Mouse (Mus musculus): ENCODE results near the gene Ssbp4. TPM values are rescaled to one million over a fixed set of nuclear protein-coding genes. Genes with fewer than 3 reads are reported as not detected.
A peak's percentile ranks its signal among the peaks of the same experiment; 100 is the strongest.

Ssbp4 gene
- polyA plus RNA-seq, 1 experiment from 2014 or later = 108 TPM

DNA sequence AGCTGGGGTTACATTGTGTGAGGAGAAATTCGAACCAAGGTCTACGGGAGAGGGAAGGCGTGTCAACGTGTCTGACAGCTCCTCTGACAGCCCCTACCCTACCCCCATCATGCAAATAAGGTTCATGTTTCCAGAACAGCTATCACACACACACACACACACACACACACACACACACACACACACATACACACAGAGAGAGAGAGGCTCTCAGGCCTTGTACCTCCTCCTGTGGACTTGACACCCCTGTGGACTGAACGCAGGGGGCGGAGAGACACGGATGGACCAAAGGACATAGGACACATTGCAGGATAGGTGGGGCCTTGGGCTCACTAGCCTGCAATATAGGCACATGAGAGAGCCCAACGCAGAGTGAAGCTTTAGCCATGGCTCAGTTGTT, 28.2 kb upstream of the Ssbp4 start:
- Histone ChIP-seq H3K9ac (ENCODE audit: low read length) (no peak overlapping the region), H3K4me1 (replicated peaks; ENCODE audit: control insufficient read depth, insufficient read depth, low read length) (peaks cover 7% of the 10 kb centered on the region), H3K27ac (ENCODE audit: low read length) (no peak overlapping the region), H3K4me2 (ENCODE audit: low read depth, low read length) (no peak overlapping the region), H3K27me3 (ENCODE audit: control insufficient read depth, insufficient read depth, low read depth, low read length) (no peaks in the 10 kb centered on the region), H3K9me3 (ENCODE audit: control insufficient read depth, low read length) (no peaks in the 10 kb centered on the region), H3K36me3 (ENCODE audit: control insufficient read depth, insufficient read depth, low read length) (no peaks in the 10 kb centered on the region), H3K4me3 (ENCODE audit: low read length) (no peak overlapping the region)
- 53% methylated on average over 8 of the region's 8 CpGs for WGBS
- ATAC-seq (ENCODE audit: low read depth) = no peak

DNA sequence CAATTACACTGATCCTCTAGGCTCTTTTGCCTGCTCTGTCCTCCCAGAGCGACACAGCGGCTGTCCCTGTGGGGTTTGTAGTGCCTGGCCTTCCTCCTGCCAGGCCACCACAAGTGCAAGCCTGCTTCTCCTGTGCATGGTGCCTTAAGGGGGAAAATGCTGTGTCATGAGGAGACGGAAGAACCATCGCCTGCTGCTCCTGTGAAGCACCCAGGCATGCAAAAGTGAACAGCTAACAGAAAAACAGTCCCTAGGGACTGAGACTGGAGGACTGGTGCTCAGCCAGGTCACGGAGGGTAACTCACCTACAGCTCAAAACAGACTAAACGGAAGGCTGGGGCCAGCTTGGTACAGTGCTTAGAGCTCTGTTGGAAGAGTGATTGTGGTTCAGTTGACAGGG, 26.9 kb upstream of the Ssbp4 start:
- H3K36me3 ChIP-seq (ENCODE audit: control insufficient read depth, insufficient read depth, low read length) = no peaks in the 10 kb centered on the region
- no peak overlapping the region for H3K4me3 ChIP-seq (ENCODE audit: low read length)
- no peak overlapping the region for H3K4me2 ChIP-seq (ENCODE audit: low read depth, low read length)
- ATAC-seq (ENCODE audit: low read depth) = no peak
- H3K27me3 ChIP-seq (ENCODE audit: control insufficient read depth, insufficient read depth, low read depth, low read length) = no peaks in the 10 kb centered on the region
- peaks cover 17% of the 10 kb centered on the region for H3K4me1 ChIP-seq (replicated peaks; ENCODE audit: control insufficient read depth, insufficient read depth, low read length)
- H3K9ac ChIP-seq (ENCODE audit: low read length) = no peak overlapping the region
- 77% methylated on average over 6 of the region's 6 CpGs for WGBS
- H3K9me3 ChIP-seq (ENCODE audit: control insufficient read depth, low read length) = no peaks in the 10 kb centered on the region
- no peak overlapping the region for H3K27ac ChIP-seq (ENCODE audit: low read length)

DNA sequence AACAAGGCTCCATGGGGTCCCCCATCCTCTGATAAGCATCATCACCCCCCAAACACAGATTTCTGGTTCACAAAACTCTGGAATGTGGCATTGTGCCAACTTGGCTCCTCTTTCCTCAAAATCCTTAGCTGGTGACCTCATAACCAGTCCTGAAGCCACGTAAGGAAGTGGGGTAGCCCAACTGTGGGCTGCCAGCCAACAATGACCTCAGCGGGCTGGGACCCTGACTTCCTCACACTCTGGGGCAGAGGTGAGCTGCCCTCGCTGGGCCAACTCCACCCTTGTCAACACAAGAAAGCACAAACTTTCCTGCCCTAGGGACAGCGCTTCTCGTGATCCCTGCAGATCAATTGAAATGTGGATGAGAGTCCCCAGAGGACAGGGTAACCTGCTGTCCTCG, 25.4 kb upstream of the Ssbp4 start:
- 29% methylated on average over 6 of the region's 6 CpGs for WGBS
- H3K36me3 ChIP-seq (ENCODE audit: control insufficient read depth, insufficient read depth, low read length) = no peaks in the 10 kb centered on the region
- no peak overlapping the region for H3K4me2 ChIP-seq (ENCODE audit: low read depth, low read length)
- H3K4me3 ChIP-seq (ENCODE audit: low read length) = no peak overlapping the region
- no peaks in the 10 kb centered on the region for H3K9me3 ChIP-seq (ENCODE audit: control insufficient read depth, low read length)
- no peak for ATAC-seq (ENCODE audit: low read depth)
- H3K27ac ChIP-seq (ENCODE audit: low read length) = no peak overlapping the region
- H3K27me3 ChIP-seq (ENCODE audit: control insufficient read depth, insufficient read depth, low read depth, low read length) = no peaks in the 10 kb centered on the region
- peak overlapping the region; percentile 39; the same call in 1 of the 2 replicates for H3K9ac ChIP-seq (ENCODE audit: low read length)
- peaks cover 23% of the 10 kb centered on the region for H3K4me1 ChIP-seq (replicated peaks; ENCODE audit: control insufficient read depth, insufficient read depth, low read length)

DNA sequence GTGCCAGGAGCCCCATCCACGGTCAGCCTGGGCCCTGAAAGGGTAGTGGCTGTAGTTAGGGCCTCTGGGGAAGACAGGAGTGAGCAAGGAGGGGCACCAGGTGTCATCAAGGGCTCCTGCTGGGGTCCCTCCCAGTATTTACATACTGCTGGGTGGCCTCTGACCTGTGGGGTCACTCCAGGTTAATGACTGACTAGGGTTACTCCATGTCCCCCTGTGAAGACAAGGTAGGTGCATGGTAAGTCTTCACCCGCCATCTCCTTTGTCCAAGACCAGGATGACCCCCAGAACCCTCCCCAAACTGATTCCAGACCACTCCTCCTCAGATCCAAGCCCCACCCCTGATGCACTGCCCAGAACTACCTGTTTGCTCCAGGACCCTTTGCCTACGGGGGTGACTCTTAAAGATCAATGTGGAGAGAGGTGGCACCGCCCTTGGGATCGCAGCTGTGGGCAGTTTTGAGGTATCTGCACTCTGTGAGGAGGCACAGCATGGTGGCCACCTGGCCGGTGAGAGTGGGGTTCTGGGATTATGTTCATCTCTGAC, 23.7 kb upstream of the Ssbp4 start, which contains the start of gene Gdf15:
Gene Gdf15 (minus strand): TSS at position 111 of the 547 bp plus-strand sequence.
- Histone ChIP-seq H3K27ac (ENCODE audit: low read length) (no peak within 1 kb of the TSS), H3K4me2 (ENCODE audit: low read depth, low read length) (peak within 1 kb of the TSS; percentile 20), H3K9me3 (ENCODE audit: control insufficient read depth, low read length) (no peaks in the 10 kb centered on the region), H3K4me3 (ENCODE audit: low read length) (no peak within 1 kb of the TSS), H3K9ac (ENCODE audit: low read length) (peak within 1 kb of the TSS; percentile 2; the same call in 1 of the 2 replicates), H3K4me1 (replicated peaks; ENCODE audit: control insufficient read depth, insufficient read depth, low read length) (peaks cover 23% of the 10 kb centered on the region), H3K27me3 (ENCODE audit: control insufficient read depth, insufficient read depth, low read depth, low read length) (no peaks in the 10 kb centered on the region), H3K36me3 (ENCODE audit: control insufficient read depth, insufficient read depth, low read length) (no peaks in the 10 kb centered on the region)
- ATAC-seq (ENCODE audit: low read depth) = no peak
- WGBS = 75% methylated on average over 6 of the region's 6 CpGs

DNA sequence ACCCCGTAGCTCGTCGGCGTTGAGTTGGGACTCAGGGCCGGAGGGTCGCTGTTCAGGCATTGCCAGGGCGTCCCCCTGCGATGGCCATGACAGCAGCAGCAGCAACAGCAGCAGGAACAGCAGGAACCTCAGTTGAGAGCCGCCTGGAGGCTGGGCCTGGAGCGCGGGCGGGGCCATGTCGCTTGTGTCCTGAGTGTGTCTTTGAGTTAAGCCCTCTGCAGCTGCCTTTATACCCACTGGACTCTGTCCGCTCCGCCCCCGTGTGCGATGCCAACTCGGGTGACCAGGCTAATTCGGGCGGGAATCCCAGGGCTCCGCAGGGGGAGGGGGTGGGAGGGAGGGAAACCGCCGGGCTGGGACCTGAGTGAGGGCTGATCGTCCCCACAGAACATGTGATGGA, 22.8 kb upstream of the Ssbp4 start:
- Histone ChIP-seq H3K4me2 (ENCODE audit: low read depth, low read length) (peak overlapping the region; percentile 20), H3K4me3 (ENCODE audit: low read length) (no peak overlapping the region), H3K27me3 (ENCODE audit: control insufficient read depth, insufficient read depth, low read depth, low read length) (no peaks in the 10 kb centered on the region), H3K27ac (ENCODE audit: low read length) (no peak overlapping the region), H3K36me3 (ENCODE audit: control insufficient read depth, insufficient read depth, low read length) (no peaks in the 10 kb centered on the region), H3K4me1 (replicated peaks; ENCODE audit: control insufficient read depth, insufficient read depth, low read length) (peaks cover 23% of the 10 kb centered on the region), H3K9ac (ENCODE audit: low read length) (peak overlapping the region; percentile 2; the same call in 1 of the 2 replicates), H3K9me3 (ENCODE audit: control insufficient read depth, low read length) (no peaks in the 10 kb centered on the region)
- ATAC-seq (ENCODE audit: low read depth) = no peak
- WGBS = 14% methylated on average over 24 of the region's 24 CpGs

- no peaks in the 10 kb centered on the region for H3K9me3 ChIP-seq (ENCODE audit: control insufficient read depth, low read length)
- H3K27me3 ChIP-seq (ENCODE audit: control insufficient read depth, insufficient read depth, low read depth, low read length) = no peaks in the 10 kb centered on the region
- H3K9ac ChIP-seq (ENCODE audit: low read length) = no peak overlapping the region; the same call in 1 of the 2 replicates
- no peak overlapping the region; the same call in 1 of the 2 replicates for H3K4me3 ChIP-seq (ENCODE audit: low read length)
- no peaks in the 10 kb centered on the region for H3K36me3 ChIP-seq (ENCODE audit: control insufficient read depth, insufficient read depth, low read length)
- peak overlapping the region; percentile 63 for H3K4me2 ChIP-seq (ENCODE audit: low read depth, low read length)
- WGBS = 13% methylated on average over 22 of the region's 22 CpGs
- peak; percentile 48 for ATAC-seq (ENCODE audit: low read depth)
- H3K4me1 ChIP-seq (replicated peaks; ENCODE audit: control insufficient read depth, insufficient read depth, low read length) = peaks cover 23% of the 10 kb centered on the region
- no peak overlapping the region for H3K27ac ChIP-seq (ENCODE audit: low read length)
These were observed 22.1 kb upstream of the Ssbp4 start for GRCm38 (mm10) chr8:70630532-70631381.

GRCm38 (mm10) chr8:70629574-70630531, 21.2 kb upstream of the Ssbp4 start:
- 2% methylated on average over 59 of the region's 60 CpGs for WGBS
- peak overlapping the region; percentile 44 for H3K4me3 ChIP-seq (ENCODE audit: low read length)
- H3K27me3 ChIP-seq (ENCODE audit: control insufficient read depth, insufficient read depth, low read depth, low read length) = no peaks in the 10 kb centered on the region
- peaks cover 26% of the 10 kb centered on the region for H3K4me1 ChIP-seq (replicated peaks; ENCODE audit: control insufficient read depth, insufficient read depth, low read length)
- H3K27ac ChIP-seq (ENCODE audit: low read length) = no peak overlapping the region
- H3K4me2 ChIP-seq (ENCODE audit: low read depth, low read length) = peak overlapping the region; percentile 63
- H3K9ac ChIP-seq (ENCODE audit: low read length) = peak overlapping the region; percentile 60
- H3K9me3 ChIP-seq (ENCODE audit: control insufficient read depth, low read length) = no peaks in the 10 kb centered on the region
- peak; percentile 91 for ATAC-seq (ENCODE audit: low read depth)
- H3K36me3 ChIP-seq (ENCODE audit: control insufficient read depth, insufficient read depth, low read length) = no peaks in the 10 kb centered on the region

DNA sequence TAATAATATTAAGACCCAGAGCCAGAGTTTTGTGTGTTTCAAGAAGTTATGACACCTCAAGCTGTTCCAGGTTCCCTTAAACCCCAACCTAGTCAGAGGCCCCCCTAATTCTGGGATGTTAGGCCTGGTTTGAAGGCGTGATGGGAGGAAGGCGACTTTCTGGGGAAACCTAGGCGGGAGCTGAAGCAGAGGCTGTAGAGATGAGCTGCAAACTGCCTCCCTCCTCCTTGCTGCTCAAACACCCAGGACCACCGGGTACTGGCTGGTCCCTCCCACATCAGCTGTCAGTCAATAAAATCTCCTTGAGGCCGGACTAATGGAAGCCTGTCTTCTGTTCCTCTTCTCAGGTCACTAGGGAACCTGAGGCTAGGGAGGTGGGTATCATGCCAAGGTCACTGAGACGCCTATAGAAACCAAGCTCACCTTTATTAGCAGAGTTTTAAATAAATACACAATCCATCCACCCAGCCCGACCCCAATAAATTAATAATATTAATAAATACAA, 20.4 kb upstream of the Ssbp4 start:
- Histone ChIP-seq H3K36me3 (ENCODE audit: control insufficient read depth, insufficient read depth, low read length) (no peaks in the 10 kb centered on the region), H3K27me3 (ENCODE audit: control insufficient read depth, insufficient read depth, low read depth, low read length) (no peaks in the 10 kb centered on the region), H3K27ac (ENCODE audit: low read length) (no peak overlapping the region), H3K4me1 (replicated peaks; ENCODE audit: control insufficient read depth, insufficient read depth, low read length) (peaks cover 21% of the 10 kb centered on the region), H3K4me3 (ENCODE audit: low read length) (peak overlapping the region; percentile 44), H3K9me3 (ENCODE audit: control insufficient read depth, low read length) (no peaks in the 10 kb centered on the region), H3K4me2 (ENCODE audit: low read depth, low read length) (peak overlapping the region; percentile 63), H3K9ac (ENCODE audit: low read length) (peak overlapping the region; percentile 32; the same call in 1 of the 2 replicates)
- no peak for ATAC-seq (ENCODE audit: low read depth)
- WGBS = 51% methylated on average over 7 of the region's 7 CpGs

All from lung, embryonic 16.5 days (tissue).